13 mouse cellular contexts compared by ENCODE assay signal in the genomic region with DNA sequence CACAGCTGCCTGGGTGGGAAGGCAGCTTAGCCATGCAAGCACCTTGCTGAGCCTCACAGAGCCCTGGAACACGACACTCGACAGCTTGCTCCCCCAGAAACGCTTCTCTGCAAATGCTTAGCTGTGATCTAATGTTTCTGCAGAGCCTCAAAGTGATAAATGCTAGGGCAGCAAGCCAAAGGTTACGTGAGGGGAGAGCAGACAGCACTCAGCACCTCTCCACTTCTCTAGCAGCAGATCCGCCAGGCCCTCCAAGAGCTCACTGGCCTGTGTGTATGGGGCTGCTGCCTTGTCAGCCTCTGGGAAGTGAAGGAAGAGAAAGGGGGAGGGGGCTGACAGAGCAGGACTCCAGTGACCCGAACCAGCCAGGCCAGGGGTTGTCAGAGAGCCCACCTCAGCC. TPM values are rescaled to one million over a fixed set of nuclear protein-coding genes. Genes with fewer than 3 reads are reported as not detected.
A peak's percentile ranks its signal among the peaks of the same experiment; 100 is the strongest.
DNase-seq lines count a peak whose midpoint lies in the region; ATAC-seq lines count a peak whose summit lies in the region.
"Had no signal": no experiment of that assay in that cellular context is flagged by ENCODE, and none has a peak within 500 bp of the region (broad histone marks: within the 10 kb centered on the region; RNA-seq: fewer than 3 reads in every experiment).

No protein-coding gene starts in this region.

- ATAC-seq in forebrain, embryonic 12.5 days (ENCODE audit: low FRiP score), result no peak
- peak; percentile 65; the same call in 1 of the 2 replicates for ATAC-seq in kidney, embryonic 16.5 days (ENCODE audit: low FRiP score, low TSS enrichment)
- peak; percentile 32; the same call in 1 of the 2 replicates for ATAC-seq in stomach, embryonic 15.5 days (ENCODE audit: insufficient read depth, low FRiP score, low read depth)

- no peaks in the 10 kb centered on the region for H3K27me3 ChIP-seq in forebrain, embryonic 12.5 days
- H3K27me3 ChIP-seq in forebrain, embryonic 10.5 days (ENCODE audit: poor library complexity, severe bottlenecking), result no peaks in the 10 kb centered on the region
- no peaks in the 10 kb centered on the region for H3K27me3 ChIP-seq in kidney, embryonic 16.5 days (ENCODE audit: insufficient read depth, low read length)
- no peaks in the 10 kb centered on the region for H3K27me3 ChIP-seq in heart, embryonic 10.5 days (ENCODE audit: insufficient read depth, poor library complexity, severe bottlenecking)
- H3K27me3 ChIP-seq in stomach, embryonic 15.5 days (replicated peaks), result no peaks in the 10 kb centered on the region
- H3K27me3 ChIP-seq: liver, embryonic 13.5 days had no signal

- DNase-seq in forebrain, embryonic 10.5 days (ENCODE audit: extremely low spot score, low spot score), result no peak
- DNase-seq in kidney, postnatal 4 days, result no peak
- peak; percentile 88 for DNase-seq in heart, embryonic 10.5 days (ENCODE audit: low spot score)
- DNase-seq in T-cell, adult 2 months (ENCODE audit: low spot score), result no peak
- DNase-seq in urinary bladder, adult 18-20 months (ENCODE audit: low spot score in 2 of 2), result no peak
- DNase-seq: adrenal gland, adult 2 months; kidney, adult 9 months; liver, embryonic 13.5 days; lung, postnatal 4 days had no signal

- 88% methylated on average over 6 of the region's 6 CpGs for WGBS in forebrain, embryonic 12.5 days
- WGBS in forebrain, embryonic 10.5 days, result 88% methylated on average over 6 of the region's 6 CpGs
- WGBS in kidney, embryonic 16.5 days, result 52% methylated on average over 6 of the region's 6 CpGs
- 38% methylated on average over 6 of the region's 6 CpGs for whole genome bisulfite sequencing in heart, embryonic 10.5 days
- 57% methylated on average over 6 of the region's 6 CpGs for whole genome bisulfite sequencing in stomach, embryonic 15.5 days

- H3K36me3 ChIP-seq in forebrain, embryonic 12.5 days (replicated peaks), result peaks cover 51% of the 10 kb centered on the region
- peaks cover 57% of the 10 kb centered on the region for H3K36me3 ChIP-seq in forebrain, embryonic 10.5 days (replicated peaks)
- H3K36me3 ChIP-seq in kidney, embryonic 16.5 days (ENCODE audit: insufficient read depth, low read length), result peaks cover 16% of the 10 kb centered on the region
- peaks cover 39% of the 10 kb centered on the region for H3K36me3 ChIP-seq in heart, embryonic 10.5 days
- H3K36me3 ChIP-seq in stomach, embryonic 15.5 days, result peaks cover 30% of the 10 kb centered on the region

- H3K4me2 ChIP-seq in forebrain, embryonic 12.5 days, result no peak overlapping the region
- no peak overlapping the region for H3K4me2 ChIP-seq in kidney, embryonic 16.5 days (replicated peaks; ENCODE audit: low read depth, low read length)
- H3K4me2 ChIP-seq in stomach, embryonic 15.5 days, result no peak overlapping the region
- H3K4me2 ChIP-seq: liver, embryonic 13.5 days had no signal

- no peaks in the 10 kb centered on the region for H3K9me3 ChIP-seq in forebrain, embryonic 12.5 days
- no peaks in the 10 kb centered on the region for H3K9me3 ChIP-seq in forebrain, embryonic 10.5 days
- no peaks in the 10 kb centered on the region for H3K9me3 ChIP-seq in kidney, embryonic 16.5 days (ENCODE audit: low read length)
- H3K9me3 ChIP-seq in heart, embryonic 10.5 days, result no peaks in the 10 kb centered on the region
- no peaks in the 10 kb centered on the region for H3K9me3 ChIP-seq in stomach, embryonic 15.5 days
- H3K9me3 ChIP-seq: liver, embryonic 13.5 days had no signal

- peaks cover 7% of the 10 kb centered on the region for H3K4me1 ChIP-seq in forebrain, embryonic 12.5 days
- peaks cover 8% of the 10 kb centered on the region for H3K4me1 ChIP-seq in forebrain, embryonic 10.5 days
- H3K4me1 ChIP-seq in kidney, embryonic 16.5 days (ENCODE audit: insufficient read depth, low read length), result no peaks in the 10 kb centered on the region; the same call in 1 of the 2 replicates
- H3K4me1 ChIP-seq in heart, embryonic 10.5 days, result peaks cover 63% of the 10 kb centered on the region
- H3K4me1 ChIP-seq in stomach, embryonic 15.5 days, result no peaks in the 10 kb centered on the region
- H3K4me1 ChIP-seq: liver, embryonic 13.5 days had no signal

- H3K4me3 ChIP-seq in forebrain, embryonic 12.5 days (replicated peaks), result no peak overlapping the region
- no peak overlapping the region for H3K4me3 ChIP-seq in forebrain, embryonic 10.5 days
- no peak overlapping the region for H3K4me3 ChIP-seq in kidney, embryonic 16.5 days (ENCODE audit: low read length)
- no peak overlapping the region for H3K4me3 ChIP-seq in heart, embryonic 10.5 days
- H3K4me3 ChIP-seq in stomach, embryonic 15.5 days (replicated peaks), result no peak overlapping the region
- H3K4me3 ChIP-seq: erythroblast, embryonic 14.5 days; liver, embryonic 13.5 days had no signal

- peak overlapping the region; percentile 36; the same call in 1 of the 2 replicates for H3K27ac ChIP-seq in forebrain, embryonic 12.5 days
- no peak overlapping the region for H3K27ac ChIP-seq in forebrain, embryonic 10.5 days
- H3K27ac ChIP-seq in kidney, embryonic 16.5 days (ENCODE audit: low read length), result no peak overlapping the region
- peak overlapping the region; percentile 10 for H3K27ac ChIP-seq in heart, embryonic 10.5 days
- H3K27ac ChIP-seq in stomach, embryonic 15.5 days, result no peak overlapping the region
- H3K27ac ChIP-seq: liver, embryonic 13.5 days had no signal

- no peak overlapping the region for H3K9ac ChIP-seq in forebrain, embryonic 12.5 days
- H3K9ac ChIP-seq in kidney, embryonic 16.5 days (replicated peaks; ENCODE audit: low read length), result no peak overlapping the region
- no peak overlapping the region for H3K9ac ChIP-seq in stomach, embryonic 15.5 days
- H3K9ac ChIP-seq: liver, embryonic 13.5 days had no signal

RNA-seq across cellular contexts. Expression of gene Fbxw8, which starts 27.1 kb away (rescaled TPM):
- 41.5 and 41.7 TPM in 2 replicates for polyA plus RNA-seq in forebrain, embryonic 12.5 days (2016; fragmentation: Nextera tagmentation; extraction: Ambion mirVana)
- 32.7 and 33.8 TPM in 2 replicates for polyA plus RNA-seq in forebrain, embryonic 10.5 days (2016; fragmentation: Nextera tagmentation; extraction: Ambion mirVana)
- polyA plus RNA-seq in kidney, embryonic 16.5 days (2015; fragmentation: Nextera tagmentation; extraction: Ambion mirVana), result 26.3 and 30.9 TPM in 2 replicates
- 29.4 and 31.2 TPM in 2 replicates for polyA plus RNA-seq in heart, embryonic 10.5 days (2016; fragmentation: Nextera tagmentation; extraction: Ambion mirVana)
- polyA plus RNA-seq in stomach, embryonic 15.5 days (2015; fragmentation: Nextera tagmentation; extraction: Ambion mirVana), result 23.6 and 24.0 TPM in 2 replicates

RNA-seq across cellular contexts. Expression of gene Hrk, which starts 36.2 kb away (rescaled TPM):
- polyA plus RNA-seq in forebrain, embryonic 12.5 days (2016; fragmentation: Nextera tagmentation; extraction: Ambion mirVana), result 0.46 and 0.52 TPM in 2 replicates
- polyA plus RNA-seq in forebrain, embryonic 10.5 days (2016; fragmentation: Nextera tagmentation; extraction: Ambion mirVana), result 0.04 and 0.09 TPM in 2 replicates
- 0.09 and 0.17 TPM in 2 replicates for polyA plus RNA-seq in kidney, embryonic 16.5 days (2015; fragmentation: Nextera tagmentation; extraction: Ambion mirVana)
- polyA plus RNA-seq in heart, embryonic 10.5 days (2016; fragmentation: Nextera tagmentation; extraction: Ambion mirVana), result not detected in 2 replicates
- 0.48 and 0.68 TPM in 2 replicates for polyA plus RNA-seq in stomach, embryonic 15.5 days (2015; fragmentation: Nextera tagmentation; extraction: Ambion mirVana)
- polyA plus RNA-seq: adrenal gland, adult 2 months; erythroblast, embryonic 14.5 days had no signal

Comparison
In these comparisons a context has a peak if more than half of its experiments do, and no peak if none do; other contexts are left out.
1. H3K27ac ChIP-seq: peak in forebrain, embryonic 12.5 days (single experiment) and heart, embryonic 10.5 days (single experiment); none in forebrain, embryonic 10.5 days (single experiment), kidney, embryonic 16.5 days (single experiment) and stomach, embryonic 15.5 days (single experiment).